Mouse (Mus musculus) c-Kit-positive CD71-positive TER-119-negative erythroid progenitor cells, embryonic 14.5 days (primary cell): ENCODE data around the gene Prkcq.
"Not testable (repeated sequence)": the region's sequence is repeated elsewhere in the genome, so short reads cannot be mapped to it uniquely, and the experiment has no call there.

Experiments
- DNase-seq: peaks from one replicate; pipeline ENCODE4 v3.0.0-alpha.2; 2013; ENCODE audit warnings: low read depth

The Prkcq gene

GRCm38 (mm10) chr2:11293144-11293543, 121.2 kb downstream of the Prkcq start:
- no peak for DNase-seq

- no peak for DNase-seq
Measured at GRCm38 (mm10) chr2:11294643-11295191, 122.8 kb downstream of the Prkcq start.

- DNase-seq = no peak
Measured at GRCm38 (mm10) chr2:11298811-11299210, 126.9 kb downstream of the Prkcq start.

GRCm38 (mm10) chr2:11299366-11299765, 127.5 kb downstream of the Prkcq start:
- DNase-seq = no peak

GRCm38 (mm10) chr2:11300362-11300761, 128.5 kb downstream of the Prkcq start:
- no peak for DNase-seq

GRCm38 (mm10) chr2:11320241-11320640, 148.3 kb downstream of the Prkcq start:
- DNase-seq = peak; percentile 14

GRCm38 (mm10) chr2:11322396-11322795, 150.5 kb downstream of the Prkcq start:
- no peak for DNase-seq

GRCm38 (mm10) chr2:11327280-11327679, 155.4 kb downstream of the Prkcq start:
- no peak for DNase-seq

GRCm38 (mm10) chr2:11329407-11330224, 157.7 kb downstream of the Prkcq start:
- DNase-seq = no peak

- DNase-seq = peak; percentile 59
Measured at GRCm38 (mm10) chr2:11331528-11332446, 159.9 kb downstream of the Prkcq start.

GRCm38 (mm10) chr2:11332469-11332868, 160.6 kb downstream of the Prkcq start:
- DNase-seq = no peak

GRCm38 (mm10) chr2:11333301-11334017, 161.6 kb downstream of the Prkcq start:
- DNase-seq = no peak

- DNase-seq = no peak
Measured at GRCm38 (mm10) chr2:11336320-11336719, 164.4 kb downstream of the Prkcq start.

- no peak for DNase-seq
Measured at GRCm38 (mm10) chr2:11338931-11339839, 167.3 kb downstream of the Prkcq start.

GRCm38 (mm10) chr2:11344691-11345090, 172.8 kb downstream of the Prkcq start:
- DNase-seq = no peak

GRCm38 (mm10) chr2:11346419-11346818, 174.5 kb downstream of the Prkcq start:
- DNase-seq = not testable (repeated sequence)

GRCm38 (mm10) chr2:11347791-11348190, 175.9 kb downstream of the Prkcq start:
- DNase-seq = no peak
